Mouse (Mus musculus) midbrain, embryonic 11.5 days (tissue): ENCODE results near the gene Lhfpl5. TPM values are rescaled to one million over a fixed set of nuclear protein-coding genes. Genes with fewer than 3 reads are reported as not detected.
A peak's percentile ranks its signal among the peaks of the same experiment; 100 is the strongest.

Experiments used
- ATAC-seq: fragments of 200-750 bp; cut with Nextera tagmentation; 2 replicates; pipeline ENCODE4 v1.8.0; 2017; ENCODE audit warnings: moderate TSS enrichment, moderate library complexity; ENCODE audit not compliant: low FRiP score
- DNase-seq: peaks from one replicate; pipeline ENCODE4 v3.0.0; 2015; ENCODE audit warnings: low spot score; ENCODE audit errors: missing footprints
- H3K27ac ChIP-seq: fragments of 300-500 bp; sonication (generic); 2 replicates; pipeline ENCODE4 v1.5.1; 2014; ENCODE audit warnings: low read depth, low read length
- H3K27me3 ChIP-seq: fragments of 300-500 bp; sonication (generic); 2 replicates; pipeline ENCODE4 v1.6.1; 2014; ENCODE audit warnings: mild to moderate bottlenecking, low read length, moderate library complexity, mixed read lengths; ENCODE audit not compliant: control insufficient read depth, insufficient read depth
- H3K36me3 ChIP-seq: fragments of 300-500 bp; sonication (generic); 2 replicates; pipeline ENCODE4 v1.6.1; 2014; ENCODE audit warnings: mild to moderate bottlenecking, low read length, moderate library complexity, mixed read lengths; ENCODE audit not compliant: control insufficient read depth, insufficient read depth
- H3K4me1 ChIP-seq: fragments of 300-500 bp; sonication (generic); 2 replicates; pipeline ENCODE4 v1.6.1; 2014; ENCODE audit warnings: low read length; ENCODE audit not compliant: control insufficient read depth, insufficient read depth
- H3K4me2 ChIP-seq: fragments of 300-500 bp; sonication (generic); 2 replicates; pipeline ENCODE4 v1.6.1; 2014; ENCODE audit warnings: mild to moderate bottlenecking, moderate library complexity
- H3K4me3 ChIP-seq: fragments of 300-500 bp; sonication (generic); 2 replicates; pipeline ENCODE4 v1.5.1; 2014; ENCODE audit warnings: low read depth, low read length
- H3K9ac ChIP-seq: fragments of 300-500 bp; sonication (generic); 2 replicates; pipeline ENCODE4 v1.6.1; 2014; ENCODE audit warnings: low read length
- H3K9me3 ChIP-seq: fragments of 300-500 bp; sonication (generic); 2 replicates; pipeline ENCODE4 v1.6.1; 2016; ENCODE audit warnings: low read length; ENCODE audit not compliant: control insufficient read depth
- WGBS: fragments of 180-500 bp; shearing (Covaris S2); extraction: QIAGEN DNeasy Blood & Tissue Kit; methylation state at CpG from one replicate; pipeline ENCODE4 v1.1.7; 2014; 5-methylcytosine and 5-hydroxymethylcytosine counted together
- polyA plus RNA-seq: library from polyadenylated mRNA; unstranded; fragments of >200 nt; fragmentation: Nextera tagmentation; extraction: Ambion mirVana; gene quantifications from 2 replicates; pipeline ENCODE4 v1.2.1, GENCODE M21; 2014

Lhfpl5 gene
- polyA plus RNA-seq, 1 experiment from 2014 or later, result 1.4 TPM

DNA sequence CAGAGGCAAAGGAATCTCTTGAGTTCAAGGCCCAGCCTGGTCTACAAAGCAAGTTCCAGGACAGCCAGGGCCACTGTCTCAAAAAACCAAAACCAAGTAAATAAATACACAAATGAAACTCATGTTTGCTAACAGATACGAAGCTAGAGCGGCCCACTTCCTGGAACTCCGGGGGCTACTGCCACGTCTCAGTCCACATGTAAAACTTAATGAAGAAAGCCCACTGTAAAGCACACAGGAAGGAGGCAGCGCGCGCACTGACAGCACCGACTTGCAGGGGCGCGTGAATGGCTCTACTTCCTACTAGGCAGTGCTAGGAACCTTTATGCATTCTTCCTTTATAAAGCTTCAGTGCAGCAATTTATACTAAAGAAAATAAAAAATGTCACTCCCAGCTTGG, 42.2 kb downstream of the Lhfpl5 start:
- WGBS, result 92% methylated on average over 10 of the region's 10 CpGs
- Histone ChIP-seq H3K9ac (no peak overlapping the region), H3K4me3 (no peak overlapping the region), H3K36me3 (0 out of 2 replicates have a peak, but pooled peaks cover 5% of the 10 kb centered on the region), H3K4me2 (no peak overlapping the region), H3K9me3 (no peaks in the 10 kb centered on the region), H3K27ac (no peak overlapping the region), H3K27me3 (no peaks in the 10 kb centered on the region), H3K4me1 (peaks cover 11% of the 10 kb centered on the region)
- ATAC-seq (no peak), DNase-seq (no peak)

DNA sequence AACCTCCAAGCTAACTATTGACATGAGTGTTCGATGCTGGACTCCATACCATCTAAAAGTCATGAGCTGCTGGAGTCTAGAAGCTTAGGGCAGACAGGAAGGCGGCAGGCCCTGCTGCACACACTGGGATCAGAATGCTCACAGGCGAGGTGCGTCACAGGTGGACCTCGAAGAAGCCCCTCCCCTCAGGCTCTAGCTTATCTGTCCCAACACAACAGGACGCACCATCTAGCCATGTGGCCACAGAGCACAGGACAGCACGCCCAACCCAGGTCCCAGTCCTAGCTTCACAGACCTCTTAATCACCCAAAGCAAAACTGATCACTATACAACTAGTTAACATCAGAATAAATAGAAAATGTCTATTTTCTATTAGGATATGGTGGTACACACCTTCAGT, 42.7 kb downstream of the Lhfpl5 start:
- 0 out of 2 replicates have a peak, but pooled peaks cover 5% of the 10 kb centered on the region for H3K36me3 ChIP-seq
- ATAC-seq, result no peak
- whole genome bisulfite sequencing, result 90% methylated on average over 7 of the region's 7 CpGs

DNA sequence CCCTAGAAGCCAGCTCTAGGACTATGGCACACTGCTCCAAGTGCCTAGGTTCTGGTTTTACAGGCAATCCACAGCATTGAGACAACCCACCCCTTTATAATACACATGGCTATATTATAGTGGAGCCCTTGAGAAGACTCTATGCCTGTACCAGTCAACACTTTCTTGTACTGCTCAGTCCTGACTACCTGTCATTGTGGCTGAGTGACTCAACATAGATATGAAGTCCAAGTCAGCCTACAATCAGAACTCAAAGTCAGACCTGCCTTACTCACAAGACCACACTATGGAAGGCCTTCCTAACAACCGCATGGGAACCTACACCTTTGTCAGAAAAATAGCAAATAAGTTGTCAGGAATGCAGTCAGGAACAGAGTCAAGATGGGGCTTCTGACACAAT, 43.3 kb downstream of the Lhfpl5 start:
- Histone ChIP-seq H3K27me3 (no peaks in the 10 kb centered on the region), H3K27ac (no peak overlapping the region), H3K4me1 (peaks cover 12% of the 10 kb centered on the region), H3K36me3 (0 out of 2 replicates have a peak, but pooled peaks cover 5% of the 10 kb centered on the region), H3K4me2 (no peak overlapping the region), H3K9ac (no peak overlapping the region), H3K4me3 (no peak overlapping the region), H3K9me3 (no peaks in the 10 kb centered on the region)
- ATAC-seq (no peak), DNase-seq (no peak)
- WGBS, result 97% methylated on average over 1 of the region's 1 CpGs

More for the DNA sequence above, 42.7 kb downstream of the Lhfpl5 start:
- peaks cover 12% of the 10 kb centered on the region for H3K4me1 ChIP-seq
- H3K9ac ChIP-seq, result no peak overlapping the region
- DNase-seq, result no peak
- H3K9me3 ChIP-seq, result no peaks in the 10 kb centered on the region
- no peak overlapping the region for H3K27ac ChIP-seq
- no peaks in the 10 kb centered on the region for H3K27me3 ChIP-seq
- no peak overlapping the region for H3K4me3 ChIP-seq
- H3K4me2 ChIP-seq, result no peak overlapping the region

DNA sequence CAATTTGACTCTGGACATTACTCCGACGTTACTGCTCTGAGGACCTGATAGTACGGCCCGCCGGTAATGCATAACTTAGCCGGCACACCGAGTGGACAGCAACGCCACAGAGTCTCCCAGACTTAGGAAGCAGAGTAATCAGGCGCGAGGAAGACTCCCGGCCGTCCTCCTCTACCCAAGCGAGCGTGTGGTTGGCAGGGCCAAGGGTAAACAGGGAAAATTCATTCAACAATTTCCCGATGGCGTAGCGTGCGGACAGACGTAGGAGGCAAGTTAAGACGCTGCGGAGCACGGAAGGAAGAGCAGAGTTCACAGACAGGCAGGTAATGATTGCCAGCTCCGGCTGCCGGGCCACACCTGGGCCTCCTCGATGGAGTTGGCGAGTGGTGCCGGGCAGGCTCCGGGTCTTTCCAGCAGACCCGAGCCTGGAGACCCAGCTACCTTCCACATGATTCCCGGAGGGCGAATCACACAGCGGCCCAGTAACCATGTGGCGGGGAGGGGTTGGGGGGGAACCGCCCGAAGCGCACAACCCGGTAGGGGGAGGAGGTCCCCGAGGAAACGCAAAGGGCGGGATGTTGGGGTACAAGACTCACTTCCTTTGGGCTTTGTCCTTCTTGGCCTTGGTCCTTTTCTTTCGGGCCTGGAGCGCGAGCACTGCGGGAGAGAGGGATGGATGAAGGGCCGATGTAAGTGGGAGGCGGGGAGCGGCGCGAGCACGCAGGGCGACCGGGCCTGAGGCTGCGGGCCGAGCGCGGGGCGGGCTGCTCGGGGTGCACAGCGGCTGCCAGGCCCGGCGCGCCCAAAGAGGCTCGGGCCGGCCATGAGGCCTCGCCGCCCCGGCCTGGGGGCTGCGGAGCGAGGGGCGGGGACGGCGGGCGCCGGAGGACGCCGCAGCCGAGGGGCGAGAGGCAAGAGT, 46.2 kb downstream of the Lhfpl5 start:
- Histone ChIP-seq H3K4me2 (peak overlapping the region; percentile 92), H3K4me1 (peaks cover 12% of the 10 kb centered on the region), H3K27me3 (no peaks in the 10 kb centered on the region), H3K27ac (peak overlapping the region; percentile 66), H3K36me3 (0 out of 2 replicates have a peak, but pooled peaks cover 3% of the 10 kb centered on the region), H3K9me3 (no peaks in the 10 kb centered on the region), H3K4me3 (peak overlapping the region; percentile 98), H3K9ac (peak overlapping the region; percentile 99)
- under 1% methylated on average over 55 of the region's 78 CpGs for WGBS
- peak; percentile 82 for ATAC-seq
- peak; percentile 95 for DNase-seq

DNA sequence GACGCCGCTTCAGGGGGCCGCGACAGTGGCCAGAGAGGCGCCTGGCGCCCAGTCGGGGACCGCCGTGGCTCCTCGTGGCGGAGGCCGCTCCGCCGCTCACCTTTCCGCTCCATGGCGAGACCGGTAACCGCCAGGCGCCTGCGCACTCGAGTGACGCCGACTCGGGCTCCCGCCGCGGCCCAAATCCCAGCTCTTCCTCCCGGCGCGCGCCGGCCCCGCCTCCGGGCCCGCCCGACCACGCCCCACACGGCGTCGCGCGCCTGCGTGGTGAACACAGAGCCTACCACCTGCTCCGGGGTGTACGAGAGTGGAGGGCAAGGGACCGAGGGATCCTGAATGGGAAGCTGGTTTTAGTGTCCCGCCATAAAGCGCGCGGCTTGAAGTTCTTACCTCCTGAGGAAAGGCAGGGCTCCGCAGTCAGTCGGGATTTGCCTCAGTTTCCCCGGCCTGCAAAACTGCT, 46.9 kb downstream of the Lhfpl5 start, which contains the start of gene Srpk1:
TSS of gene Srpk1 (minus strand) at position 410 of the 460 bp plus-strand sequence.
- no peaks in the 10 kb centered on the region for H3K9me3 ChIP-seq
- H3K36me3 ChIP-seq, result 0 out of 2 replicates have a peak, but pooled peaks cover 3% of the 10 kb centered on the region
- ATAC-seq, result peak; percentile 97
- WGBS, result 0% methylated on average over 43 of the region's 53 CpGs
- H3K4me2 ChIP-seq, result peak within 1 kb of the TSS; percentile 92
- peaks cover 12% of the 10 kb centered on the region for H3K4me1 ChIP-seq
- peak within 1 kb of the TSS; percentile 98 for H3K4me3 ChIP-seq
- peak; percentile 99 for DNase-seq
- H3K27ac ChIP-seq, result peak within 1 kb of the TSS; percentile 66
- H3K27me3 ChIP-seq, result no peaks in the 10 kb centered on the region
- H3K9ac ChIP-seq, result peak within 1 kb of the TSS; percentile 99

DNA sequence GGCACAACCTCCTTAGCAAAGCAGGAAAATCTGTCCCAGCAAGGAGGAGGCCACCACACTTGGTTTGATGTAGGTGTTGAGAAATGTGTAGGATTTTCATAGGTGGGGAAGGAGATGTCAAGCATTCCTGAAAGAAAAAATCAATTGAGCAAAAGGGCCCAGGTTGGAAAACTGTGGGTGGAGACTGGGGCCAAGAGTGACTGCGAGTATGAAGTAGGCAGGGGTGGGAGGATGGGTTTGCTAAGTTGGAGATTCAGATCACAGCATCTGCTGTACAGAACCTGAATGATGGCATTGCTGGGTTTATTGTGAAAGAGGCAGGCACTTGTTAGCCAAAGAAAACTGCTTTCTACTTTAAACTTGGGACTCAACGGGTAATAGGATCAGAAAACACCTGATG, 49.4 kb downstream of the Lhfpl5 start:
- WGBS, result 76% methylated on average over 2 of the region's 2 CpGs
- Histone ChIP-seq H3K36me3 (no peaks in the 10 kb centered on the region), H3K9ac (no peak overlapping the region), H3K9me3 (no peaks in the 10 kb centered on the region), H3K27me3 (no peaks in the 10 kb centered on the region), H3K4me3 (no peak overlapping the region), H3K4me2 (no peak overlapping the region), H3K4me1 (peaks cover 12% of the 10 kb centered on the region), H3K27ac (no peak overlapping the region)
- DNase-seq (no peak), ATAC-seq (no peak)

DNA sequence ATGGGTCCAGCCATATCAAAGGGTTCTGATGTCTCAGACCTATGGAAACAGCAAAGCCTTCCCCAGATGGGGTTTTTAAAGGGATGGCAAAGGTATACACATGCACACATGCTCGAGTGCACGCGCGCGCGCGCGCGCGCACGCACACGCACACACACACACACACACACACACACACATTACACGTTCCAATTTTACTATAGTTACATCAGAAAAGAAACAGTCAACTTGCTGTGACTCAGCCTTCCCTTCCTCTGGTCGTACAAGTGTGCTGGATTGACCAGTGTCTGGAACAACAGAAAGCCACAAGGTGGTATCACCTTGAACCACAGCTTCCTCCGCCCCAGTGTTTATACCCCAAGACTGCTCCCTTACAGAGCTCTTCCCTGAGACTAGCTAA, 49.9 kb downstream of the Lhfpl5 start:
- no peak overlapping the region for H3K4me2 ChIP-seq
- H3K27ac ChIP-seq, result no peak overlapping the region
- H3K4me3 ChIP-seq, result no peak overlapping the region
- DNase-seq (no peak), ATAC-seq (no peak)
- no peak overlapping the region for H3K9ac ChIP-seq
- H3K9me3 ChIP-seq, result no peaks in the 10 kb centered on the region
- WGBS, result 91% methylated on average over 15 of the region's 15 CpGs
- no peaks in the 10 kb centered on the region for H3K36me3 ChIP-seq
- no peaks in the 10 kb centered on the region for H3K27me3 ChIP-seq
- peaks cover 12% of the 10 kb centered on the region for H3K4me1 ChIP-seq

DNA sequence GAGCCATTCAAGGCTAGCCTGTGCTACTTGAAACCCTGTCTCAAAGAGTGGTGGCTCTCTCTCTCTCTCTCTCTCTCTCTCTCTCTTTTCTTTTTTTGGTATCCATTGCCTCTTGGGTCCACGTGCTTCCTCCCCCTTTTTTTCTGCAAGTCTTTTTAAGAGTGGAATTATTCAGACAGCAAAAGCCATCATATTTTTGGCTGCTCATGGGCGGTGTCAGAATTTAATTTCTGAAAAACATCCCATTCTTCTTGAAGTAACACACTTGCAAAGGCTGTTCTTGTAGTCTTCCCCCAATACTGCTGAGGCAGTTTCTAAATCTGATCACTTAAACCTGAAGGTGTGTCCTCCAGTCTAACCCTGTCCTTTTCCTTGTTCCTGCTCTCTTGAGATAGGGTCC, 51.5 kb downstream of the Lhfpl5 start:
- no peak for DNase-seq
- H3K9me3 ChIP-seq, result no peaks in the 10 kb centered on the region
- H3K27me3 ChIP-seq, result no peaks in the 10 kb centered on the region
- H3K4me1 ChIP-seq, result 0 out of 2 replicates have a peak, but pooled peaks cover 2% of the 10 kb centered on the region
- H3K9ac ChIP-seq, result no peak overlapping the region
- no peak overlapping the region for H3K27ac ChIP-seq
- H3K4me2 ChIP-seq, result no peak overlapping the region
- H3K36me3 ChIP-seq, result no peaks in the 10 kb centered on the region
- no peak for ATAC-seq
- H3K4me3 ChIP-seq, result no peak overlapping the region
- WGBS, result 68% methylated on average over 2 of the region's 2 CpGs
